Mouse (Mus musculus) intestine, embryonic 14.5 days (tissue): ENCODE measurements around the gene Rbm45. TPM values are rescaled to one million over a fixed set of nuclear protein-coding genes. Genes with fewer than 3 reads are reported as not detected.

Experiments
- ATAC-seq: fragments of 200-750 bp; cut with Nextera tagmentation; replicated peaks from 2 replicates; pipeline ENCODE4 v1.8.0; 2017; ENCODE audit warnings: low read depth, moderate number of reproducible peaks, moderate TSS enrichment, moderate library complexity; ENCODE audit not compliant: low FRiP score, low TSS enrichment
- DNase-seq: peaks from one replicate; pipeline ENCODE4 v3.0.0-alpha.2; 2018; ENCODE audit warnings: low spot score
- H3K27ac ChIP-seq: fragments of 300-500 bp; sonication (generic); 2 replicates; pipeline ENCODE4 v1.5.1; 2014; ENCODE audit warnings: low read depth, mild to moderate bottlenecking, control low read depth
- H3K27me3 ChIP-seq: fragments of 300-500 bp; sonication (generic); replicated peaks from 2 replicates; pipeline ENCODE4 v1.6.1; 2014; ENCODE audit warnings: low read length, control low read depth; ENCODE audit not compliant: control insufficient read depth, insufficient read depth
- H3K36me3 ChIP-seq: fragments of 300-500 bp; sonication (generic); 2 replicates; pipeline ENCODE4 v1.6.1; 2014; ENCODE audit warnings: low read length, control low read depth; ENCODE audit not compliant: control insufficient read depth, insufficient read depth
- H3K4me1 ChIP-seq: fragments of 300-500 bp; sonication (generic); replicated peaks from 2 replicates; pipeline ENCODE4 v1.6.1; 2014; ENCODE audit warnings: low read length, control low read depth, mixed read lengths; ENCODE audit not compliant: control insufficient read depth, insufficient read depth
- H3K4me2 ChIP-seq: fragments of 300-500 bp; sonication (generic); 2 replicates; pipeline ENCODE4 v1.6.1; 2014; ENCODE audit warnings: low read length
- H3K4me3 ChIP-seq: fragments of 300-500 bp; sonication (generic); 2 replicates; pipeline ENCODE4 v1.5.1; 2014; ENCODE audit warnings: low read depth, low read length, control low read depth, mixed read lengths
- H3K9ac ChIP-seq: fragments of 300-500 bp; sonication (generic); 2 replicates; pipeline ENCODE4 v1.6.1; 2014; ENCODE audit warnings: mild to moderate bottlenecking, low read length
- H3K9me3 ChIP-seq: fragments of 300-500 bp; sonication (generic); 2 replicates; pipeline ENCODE4 v1.6.1; 2016; ENCODE audit warnings: low read length, control low read depth; ENCODE audit not compliant: control insufficient read depth
- WGBS: fragments of 180-500 bp; shearing (Covaris S2); extraction: QIAGEN DNeasy Blood & Tissue Kit; methylation state at CpG from one replicate; pipeline ENCODE4 v1.1.7; 2014; 5-methylcytosine and 5-hydroxymethylcytosine counted together
- polyA plus RNA-seq: library from polyadenylated mRNA; unstranded; fragments of >200 nt; fragmentation: Nextera tagmentation; extraction: Ambion mirVana; gene quantifications from 2 replicates; pipeline ENCODE4 v1.2.1, GENCODE M21; 2014

Rbm45 gene
- polyA plus RNA-seq: 14.6 and 17.1 TPM in 2 replicates

DNA sequence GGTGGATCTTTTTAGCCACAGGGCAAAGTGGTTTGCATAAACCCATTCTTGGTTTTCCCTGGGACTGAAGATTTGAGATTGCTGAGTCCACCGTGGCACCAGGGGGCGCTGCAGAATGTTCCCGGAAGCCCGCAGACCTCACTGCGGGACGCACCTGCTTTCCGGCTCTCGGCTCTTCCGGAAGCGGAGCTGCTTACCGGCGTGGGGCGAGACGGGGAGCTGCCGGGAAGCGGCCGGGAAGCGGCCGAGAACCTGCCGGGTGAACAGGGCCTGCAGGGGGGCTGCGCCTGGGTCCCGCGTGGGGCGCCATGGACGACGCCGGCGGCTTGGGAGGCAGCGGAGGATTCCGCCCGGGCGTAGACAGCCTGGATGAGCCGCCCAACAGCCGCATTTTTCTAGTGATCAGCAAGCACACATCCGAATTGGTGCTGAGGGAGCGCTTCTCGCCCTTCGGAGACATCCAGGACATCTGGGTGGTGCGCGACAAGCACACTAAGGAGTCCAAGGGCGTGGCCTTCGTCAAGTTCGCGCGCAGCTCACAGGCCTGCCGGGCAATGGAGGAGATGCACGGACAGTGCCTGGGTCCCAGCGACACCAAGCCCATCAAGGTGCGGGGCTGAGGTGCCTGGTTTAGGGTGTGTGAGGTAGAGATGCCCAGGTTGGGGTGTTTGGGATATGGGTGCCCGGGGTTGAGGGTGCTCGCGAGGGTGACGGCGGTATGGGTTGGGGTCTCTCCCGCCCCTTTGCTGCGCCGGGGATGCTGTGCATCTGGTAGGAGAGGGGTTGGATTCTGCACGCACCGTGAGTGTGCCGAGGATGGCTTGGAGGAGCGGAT lies at the start of gene Rbm45:
Rbm45 (plus strand) TSS at position 164 of the 835 bp plus-strand sequence.
- WGBS: under 1% methylated on average over 61 of the region's 61 CpGs
- H3K27me3 ChIP-seq: no peaks in the 10 kb centered on the region
- H3K9me3 ChIP-seq: no peaks in the 10 kb centered on the region
- peak within 1 kb of the TSS; percentile 80 for H3K4me2 ChIP-seq
- DNase-seq (peak; percentile 92), ATAC-seq (peak; percentile 85)
- H3K9ac ChIP-seq: peak within 1 kb of the TSS; percentile 79
- peaks cover 30% of the 10 kb centered on the region for H3K36me3 ChIP-seq
- peaks cover 4% of the 10 kb centered on the region; the same call in 1 of the 2 replicates for H3K4me1 ChIP-seq
- peak within 1 kb of the TSS; percentile 65 for H3K27ac ChIP-seq
- H3K4me3 ChIP-seq: peak within 1 kb of the TSS; percentile 96

DNA sequence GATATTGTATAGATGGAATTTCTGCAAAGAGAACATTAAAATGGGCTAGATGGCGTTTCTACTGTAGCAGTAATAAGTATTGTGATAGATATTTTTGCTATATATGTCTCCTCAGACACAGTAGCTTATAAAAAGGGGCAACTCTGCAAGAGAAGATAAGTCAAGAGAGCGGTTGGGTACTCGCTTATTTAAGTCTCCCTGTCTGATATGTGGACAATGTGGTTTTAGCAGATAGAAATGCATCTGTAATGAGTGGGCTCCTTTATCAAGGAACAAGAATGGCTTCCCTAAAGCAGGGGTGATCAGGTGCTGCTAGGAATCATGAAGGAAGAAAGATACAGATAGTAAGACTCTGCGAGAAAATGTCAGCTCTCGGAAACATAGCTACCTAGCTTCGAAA lies 49.4 kb upstream of the Rbm45 start:
- no peaks in the 10 kb centered on the region for H3K36me3 ChIP-seq
- DNase-seq (no peak), ATAC-seq (no peak)
- no peak overlapping the region for H3K4me2 ChIP-seq
- no peak overlapping the region for H3K27ac ChIP-seq
- no peak overlapping the region for H3K4me3 ChIP-seq
- no peaks in the 10 kb centered on the region for H3K9me3 ChIP-seq
- H3K27me3 ChIP-seq: no peaks in the 10 kb centered on the region
- no peak overlapping the region for H3K9ac ChIP-seq
- no peaks in the 10 kb centered on the region for H3K4me1 ChIP-seq
- 88% methylated on average over 6 of the region's 6 CpGs for WGBS

DNA sequence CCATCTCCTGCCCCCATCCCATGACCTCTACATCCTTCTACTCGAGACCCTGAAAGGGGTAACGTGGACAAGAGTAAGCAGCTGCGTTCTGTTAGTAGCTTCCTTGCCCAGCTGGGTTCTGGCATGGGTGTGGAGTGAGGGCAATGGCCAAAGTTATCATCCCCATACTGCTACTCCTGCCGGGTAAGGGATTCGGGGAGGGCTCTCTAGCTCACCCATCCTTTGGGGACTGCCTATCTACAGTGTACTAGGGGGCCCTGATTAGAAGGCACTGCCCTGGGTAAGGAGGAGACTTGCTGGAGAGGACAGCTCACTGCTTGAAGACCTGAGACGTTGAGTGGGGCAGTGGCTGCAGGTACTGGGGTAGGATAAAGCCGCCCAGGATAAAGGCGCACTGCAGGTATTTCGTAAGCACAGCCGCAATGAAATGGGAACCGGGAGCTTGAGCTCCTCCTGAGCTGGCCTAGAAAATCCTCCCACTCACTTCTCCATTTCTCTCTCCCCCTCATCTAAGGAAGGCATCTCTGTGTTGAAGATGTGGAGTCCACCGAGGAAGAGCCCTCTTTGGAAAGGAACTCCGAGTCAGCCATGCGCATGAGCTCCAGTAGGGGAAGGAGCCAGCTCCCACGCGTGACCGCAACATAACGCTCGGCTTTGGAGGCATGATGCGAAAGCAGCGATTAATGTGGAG lies 46.5 kb upstream of the Rbm45 start:
- H3K27me3 ChIP-seq: no peaks in the 10 kb centered on the region
- no peak for DNase-seq
- ATAC-seq: no peak
- no peak overlapping the region for H3K4me3 ChIP-seq
- no peaks in the 10 kb centered on the region for H3K4me1 ChIP-seq
- no peak overlapping the region for H3K27ac ChIP-seq
- H3K4me2 ChIP-seq: no peak overlapping the region
- H3K36me3 ChIP-seq: no peaks in the 10 kb centered on the region
- H3K9me3 ChIP-seq: no peaks in the 10 kb centered on the region
- WGBS: 89% methylated on average over 21 of the region's 21 CpGs
- no peak overlapping the region for H3K9ac ChIP-seq

DNA sequence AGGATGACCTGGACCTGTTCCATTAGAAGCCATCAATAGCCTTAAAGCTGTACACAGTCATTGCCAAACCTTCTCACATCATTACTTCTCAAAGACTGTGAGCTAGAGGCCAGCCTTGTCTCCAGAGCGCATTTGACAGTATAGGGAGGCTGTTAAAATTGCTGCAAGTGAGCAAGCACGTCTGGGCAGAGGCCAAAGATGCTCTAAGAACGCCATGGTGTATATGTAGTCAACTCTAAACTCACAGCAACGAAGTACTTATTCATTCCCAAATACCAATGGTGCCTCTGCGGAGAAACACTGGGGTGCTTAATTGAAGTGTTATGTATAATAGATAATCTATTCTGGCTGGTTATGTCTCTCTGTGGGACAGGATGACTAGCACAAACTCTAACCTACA lies 45.3 kb upstream of the Rbm45 start:
- no peaks in the 10 kb centered on the region for H3K4me1 ChIP-seq
- no peak overlapping the region for H3K4me2 ChIP-seq
- H3K4me3 ChIP-seq: no peak overlapping the region
- 88% methylated on average over 5 of the region's 5 CpGs for WGBS
- H3K27ac ChIP-seq: no peak overlapping the region
- H3K9ac ChIP-seq: no peak overlapping the region
- H3K36me3 ChIP-seq: no peaks in the 10 kb centered on the region
- no peak for DNase-seq
- no peak for ATAC-seq
- H3K9me3 ChIP-seq: no peaks in the 10 kb centered on the region
- no peaks in the 10 kb centered on the region for H3K27me3 ChIP-seq

DNA sequence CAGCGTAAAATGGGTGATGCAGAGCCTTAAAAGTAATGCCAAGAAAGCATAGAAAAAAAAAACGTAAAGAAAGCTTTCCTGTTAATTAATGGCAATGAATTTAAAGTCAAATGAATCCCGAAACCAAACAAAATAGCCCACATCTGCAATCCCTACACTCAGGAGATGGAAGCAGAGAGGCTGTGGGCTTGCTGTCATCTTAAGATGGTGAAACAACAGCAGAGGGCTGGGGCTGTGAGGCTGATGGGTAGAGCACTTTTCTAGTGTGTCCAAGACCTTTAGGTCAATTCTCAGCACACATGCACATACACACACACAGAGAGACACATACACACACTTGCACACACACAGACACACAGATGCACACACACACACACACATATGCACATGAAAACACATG lies 43.6 kb upstream of the Rbm45 start:
- no peaks in the 10 kb centered on the region for H3K27me3 ChIP-seq
- no peak overlapping the region for H3K27ac ChIP-seq
- no peak overlapping the region for H3K9ac ChIP-seq
- no peaks in the 10 kb centered on the region for H3K9me3 ChIP-seq
- DNase-seq (no peak), ATAC-seq (no peak)
- no peak overlapping the region for H3K4me3 ChIP-seq
- H3K4me1 ChIP-seq: no peaks in the 10 kb centered on the region
- H3K36me3 ChIP-seq: no peaks in the 10 kb centered on the region
- no peak overlapping the region for H3K4me2 ChIP-seq
- WGBS: 85% methylated on average over 3 of the region's 3 CpGs

DNA sequence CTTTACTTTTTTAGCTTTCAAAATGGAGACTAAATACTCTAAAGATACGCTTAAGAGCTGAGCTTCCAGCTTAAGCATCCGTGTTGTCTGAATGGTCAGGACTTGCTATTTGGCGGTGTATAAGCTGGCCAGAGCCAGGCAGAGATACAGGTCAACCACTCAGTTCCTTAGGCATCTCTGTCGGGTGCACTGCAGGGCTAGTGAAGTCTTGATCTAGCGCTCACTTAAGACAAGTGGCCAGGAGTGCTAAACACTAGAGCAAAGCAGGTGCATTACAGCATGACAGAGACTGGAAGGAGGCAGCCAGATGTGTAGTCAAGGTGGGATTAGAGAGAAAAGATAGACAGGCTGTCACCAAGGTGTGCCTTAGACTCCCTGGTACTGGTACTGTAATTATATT lies 39.7 kb upstream of the Rbm45 start:
- Histone ChIP-seq H3K36me3 (no peaks in the 10 kb centered on the region), H3K27ac (no peak overlapping the region), H3K9ac (no peak overlapping the region), H3K4me3 (no peak overlapping the region), H3K4me2 (no peak overlapping the region), H3K27me3 (no peaks in the 10 kb centered on the region), H3K4me1 (no peaks in the 10 kb centered on the region), H3K9me3 (no peaks in the 10 kb centered on the region)
- ATAC-seq (no peak), DNase-seq (no peak)
- WGBS: 82% methylated on average over 5 of the region's 5 CpGs

DNA sequence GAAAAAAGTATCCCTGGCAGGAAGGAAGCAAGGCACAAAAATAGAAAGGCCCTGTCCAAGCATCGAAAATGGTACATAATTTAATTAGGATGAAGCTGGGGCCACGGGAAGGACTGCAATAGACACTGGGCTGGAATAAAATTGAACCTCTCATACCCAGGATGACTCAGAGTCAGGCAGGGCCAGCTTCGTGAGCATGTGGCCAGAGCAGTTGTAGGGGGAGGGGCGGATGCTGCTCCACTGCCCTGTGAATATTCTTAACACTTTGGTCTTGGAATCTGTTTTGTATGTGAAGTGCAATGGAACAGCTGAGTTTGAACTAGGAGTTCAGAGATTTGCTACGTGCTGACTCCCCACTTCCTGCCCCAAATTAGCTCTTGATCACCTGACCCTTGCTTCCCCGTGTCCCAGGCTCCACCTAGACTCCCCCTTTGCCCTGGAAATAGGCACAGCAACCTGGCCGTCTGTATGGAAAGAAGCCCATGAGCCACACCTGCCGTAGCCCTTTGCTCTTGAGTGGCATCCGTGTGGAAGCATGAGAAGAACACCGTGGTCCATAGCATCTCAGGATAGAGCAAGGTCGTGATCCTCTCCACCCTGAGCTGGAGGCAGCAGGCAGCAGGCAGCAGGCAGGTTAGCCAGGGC lies 37.5 kb upstream of the Rbm45 start:
- DNase-seq (no peak), ATAC-seq (no peak)
- H3K4me1 ChIP-seq: no peaks in the 10 kb centered on the region
- no peaks in the 10 kb centered on the region for H3K27me3 ChIP-seq
- H3K9me3 ChIP-seq: no peaks in the 10 kb centered on the region
- WGBS: 65% methylated on average over 11 of the region's 11 CpGs
- no peak overlapping the region for H3K4me2 ChIP-seq
- no peaks in the 10 kb centered on the region for H3K36me3 ChIP-seq
- no peak overlapping the region for H3K4me3 ChIP-seq
- no peak overlapping the region for H3K9ac ChIP-seq
- no peak overlapping the region for H3K27ac ChIP-seq

DNA sequence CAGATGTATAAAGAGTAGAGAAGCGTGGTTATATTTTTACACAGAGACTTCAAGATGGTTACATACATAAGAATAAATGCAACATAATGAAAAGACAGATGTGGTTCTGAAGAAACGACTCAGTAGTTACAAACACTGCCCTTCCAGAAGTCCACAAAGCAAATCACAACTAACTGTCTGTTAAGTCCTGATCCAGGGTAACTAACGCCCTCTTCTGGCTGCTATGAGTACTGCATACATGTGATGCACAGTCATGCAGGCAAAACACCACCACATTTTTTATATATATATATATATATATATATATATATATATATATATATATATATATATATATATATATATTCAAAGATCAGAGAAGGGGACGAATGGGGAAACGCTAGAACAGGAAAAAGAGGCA lies 35.2 kb upstream of the Rbm45 start:
- Histone ChIP-seq H3K4me1 (no peaks in the 10 kb centered on the region), H3K36me3 (no peaks in the 10 kb centered on the region), H3K9ac (no peak overlapping the region), H3K4me3 (no peak overlapping the region), H3K9me3 (no peaks in the 10 kb centered on the region), H3K4me2 (no peak overlapping the region), H3K27me3 (no peaks in the 10 kb centered on the region), H3K27ac (no peak overlapping the region)
- DNase-seq: no peak
- no peak for ATAC-seq
- WGBS: 77% methylated on average over 5 of the region's 5 CpGs
